Mouse (Mus musculus) MEL (cell line): ENCODE measurements around the gene Shisa6.

Experiments
- KAT2A ChIP-seq: conservative IDR thresholded peaks from 2 replicates; pipeline ENCODE4 v1.6.1; 2012; ENCODE audit warnings: low read depth, low read length, improper control_type of control experiment, inconsistent platforms
- POLR2A ChIP-seq, 2 experiments: IDR thresholded peaks; 2 replicates each; pipeline ENCODE4 v1.6.1; 2011 to 2012; ENCODE audit warnings: low read length in 2 of 2, mild to moderate bottlenecking in 2 of 2, control low read depth in 1 of 2, improper control_type of control experiment in 1 of 2, low read depth in 1 of 2, moderate library complexity in 1 of 2; ENCODE audit not compliant: control insufficient read depth in 1 of 2, insufficient read depth in 1 of 2, poor library complexity in 1 of 2

DNA sequence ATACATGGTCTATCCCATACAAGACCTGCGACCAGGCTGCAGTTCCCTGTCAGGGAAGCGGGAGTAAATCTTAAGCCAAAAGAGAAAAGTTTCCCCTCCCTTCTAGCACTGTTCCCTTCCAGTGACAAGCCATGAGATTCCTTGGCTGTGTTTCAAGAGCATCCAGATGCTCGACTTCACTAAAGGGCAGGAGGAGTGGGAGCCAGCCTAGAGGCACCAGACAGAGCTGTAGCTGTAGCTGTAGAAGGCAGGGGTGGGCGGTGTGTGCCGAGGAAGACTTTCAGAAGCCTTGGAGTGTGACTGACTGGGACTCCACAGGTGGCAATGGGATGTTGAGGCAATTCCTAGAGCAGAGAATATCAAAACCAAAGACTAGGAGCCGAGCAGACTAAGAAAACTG, 43.3 kb downstream of the Shisa6 start:
- TF ChIP-seq POLR2A (IDR thresholded peaks at IDR 0.05; ENCODE audit: control insufficient read depth in 1 of 2, insufficient read depth in 1 of 2, low read depth in 1 of 2, low read length in 2 of 2, poor library complexity in 1 of 2) (no peak), KAT2A (no peak)
